Mouse (Mus musculus) heart, postnatal 0 days (tissue): ENCODE results near the gene Ern1.

Experiments
- CTCF ChIP-seq: IDR thresholded peaks from 2 replicates; pipeline ENCODE4 v1.5.1; 2016; ENCODE audit warnings: antibody characterized with exemption, control low read depth, low read depth
- EP300 ChIP-seq: IDR thresholded peaks from 2 replicates; pipeline ENCODE4 v1.6.1; 2016; ENCODE audit warnings: antibody characterized with exemption, low read depth

- TF ChIP-seq CTCF, result 0 out of 2 replicates have a peak, but pooled peaks have one; percentile 4
- no peak for TF ChIP-seq EP300
Observed at GRCm38 (mm10) chr11:106486866-106487732, 553 bp downstream of the Ern1 start.
